Mouse (Mus musculus) forebrain, embryonic 15.5 days (tissue): ENCODE results near the gene Etfa. TPM values are rescaled to one million over a fixed set of nuclear protein-coding genes. Genes with fewer than 3 reads are reported as not detected.

Experiments used
- ATAC-seq: fragments of 200-750 bp; cut with Nextera tagmentation; replicated peaks from 2 replicates; pipeline ENCODE4 v1.8.0; 2017; ENCODE audit warnings: mild to moderate bottlenecking, moderate TSS enrichment, moderate library complexity
- H3K27ac ChIP-seq: fragments of 300-500 bp; sonication (generic); replicated peaks from 2 replicates; pipeline ENCODE4 v1.5.1; 2015; ENCODE audit warnings: mild to moderate bottlenecking, inconsistent platforms
- H3K27me3 ChIP-seq: fragments of 300-500 bp; sonication (generic); 2 replicates; pipeline ENCODE4 v1.6.1; 2015; ENCODE audit warnings: inconsistent platforms
- H3K36me3 ChIP-seq: fragments of 300-500 bp; sonication (generic); 2 replicates; pipeline ENCODE4 v1.6.1; 2015; ENCODE audit warnings: mild to moderate bottlenecking, inconsistent platforms
- H3K4me1 ChIP-seq: fragments of 300-500 bp; sonication (generic); 2 replicates; pipeline ENCODE4 v1.6.1; 2015; ENCODE audit warnings: inconsistent platforms
- H3K4me2 ChIP-seq: fragments of 300-500 bp; sonication (generic); replicated peaks from 2 replicates; pipeline ENCODE4 v1.6.1; 2015; ENCODE audit warnings: mild to moderate bottlenecking, inconsistent platforms
- H3K4me3 ChIP-seq: fragments of 300-500 bp; sonication (generic); 2 replicates; pipeline ENCODE4 v1.5.1; 2015; ENCODE audit warnings: mild to moderate bottlenecking, inconsistent platforms
- H3K9ac ChIP-seq: fragments of 300-500 bp; sonication (generic); replicated peaks from 2 replicates; pipeline ENCODE4 v1.6.1; 2015; ENCODE audit warnings: mild to moderate bottlenecking, inconsistent platforms
- H3K9me3 ChIP-seq: fragments of 300-500 bp; sonication (generic); 2 replicates; pipeline ENCODE4 v1.6.1; 2016; ENCODE audit warnings: inconsistent platforms
- WGBS: fragments of 180-500 bp; shearing (Covaris S2); methylation state at CpG from one replicate; pipeline ENCODE4 v1.1.7; 2015; ENCODE audit warnings: mixed read lengths; 5-methylcytosine and 5-hydroxymethylcytosine counted together
- polyA plus RNA-seq: library from polyadenylated mRNA; unstranded; fragments of >200 nt; fragmentation: Nextera tagmentation; extraction: Ambion mirVana; gene quantifications from 2 replicates; pipeline ENCODE4 v1.2.1, GENCODE M21; 2015

Etfa gene
- polyA plus RNA-seq, 1 experiment from 2014 or later = 96.2 TPM

DNA sequence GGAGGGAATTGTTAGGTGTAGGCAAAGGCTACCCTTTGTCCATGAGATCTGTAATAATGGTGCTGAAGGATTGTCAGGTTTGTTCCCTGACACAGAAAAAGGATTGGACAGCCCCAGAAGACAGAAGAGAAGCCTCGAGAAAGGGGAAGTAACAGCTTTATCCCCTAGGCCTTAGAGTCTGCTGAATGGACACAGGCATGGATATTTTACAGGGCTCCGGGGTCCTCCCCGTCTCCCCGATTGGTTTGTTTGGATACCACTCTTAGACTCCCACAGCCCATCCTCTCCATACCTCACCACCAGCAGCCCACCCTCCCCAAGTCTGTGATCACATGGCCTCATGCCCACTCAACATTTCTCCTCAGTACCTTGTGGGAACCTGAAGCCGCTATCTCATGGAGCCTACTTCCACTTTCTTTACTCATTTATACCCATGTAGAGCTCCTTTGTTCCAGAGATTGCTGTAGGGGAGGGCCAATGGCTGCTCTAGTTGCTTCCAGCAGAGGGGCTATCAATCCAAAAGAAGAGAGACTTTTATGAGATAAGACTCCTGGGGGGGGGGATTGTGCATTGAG lies 72.8 kb downstream of the Etfa start:
- Histone ChIP-seq H3K4me3 (no peak overlapping the region), H3K27me3 (no peaks in the 10 kb centered on the region), H3K36me3 (no peaks in the 10 kb centered on the region), H3K4me1 (no peaks in the 10 kb centered on the region), H3K9me3 (no peaks in the 10 kb centered on the region), H3K4me2 (no peak overlapping the region), H3K27ac (no peak overlapping the region), H3K9ac (no peak overlapping the region)
- ATAC-seq = no peak
- 94% methylated on average over 5 of the region's 5 CpGs for WGBS

DNA sequence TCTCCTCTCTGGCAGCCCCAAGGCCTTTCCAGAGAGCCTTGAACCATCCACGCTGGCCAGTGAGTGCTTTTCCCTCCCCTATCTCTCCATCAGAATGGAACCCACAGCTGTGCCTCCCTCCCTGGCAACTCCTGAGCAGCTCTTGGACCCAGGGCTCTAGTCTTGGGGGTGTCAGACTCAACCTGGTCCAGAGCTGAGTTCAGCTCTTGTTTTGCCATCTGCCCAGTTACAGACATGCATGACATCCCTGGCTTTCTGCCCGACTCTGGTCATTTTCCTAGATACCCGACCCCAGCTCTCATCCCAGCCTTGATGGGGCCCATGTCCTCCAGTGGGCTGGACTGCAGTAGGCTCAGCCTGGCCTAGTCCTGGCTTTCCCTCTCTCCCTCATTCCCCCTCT lies 73.6 kb downstream of the Etfa start:
- no peak for ATAC-seq
- 72% methylated on average over 3 of the region's 3 CpGs for WGBS
- no peak overlapping the region for H3K4me2 ChIP-seq
- H3K27ac ChIP-seq = no peak overlapping the region
- no peaks in the 10 kb centered on the region for H3K36me3 ChIP-seq
- H3K4me1 ChIP-seq = no peaks in the 10 kb centered on the region
- no peak overlapping the region for H3K9ac ChIP-seq
- H3K9me3 ChIP-seq = no peaks in the 10 kb centered on the region
- H3K4me3 ChIP-seq = no peak overlapping the region
- no peaks in the 10 kb centered on the region for H3K27me3 ChIP-seq

- no peaks in the 10 kb centered on the region for H3K36me3 ChIP-seq
- peaks cover 5% of the 10 kb centered on the region; the same call in 1 of the 2 replicates for H3K4me1 ChIP-seq
- no peak overlapping the region for H3K4me3 ChIP-seq
- no peaks in the 10 kb centered on the region for H3K27me3 ChIP-seq
- WGBS = 81% methylated on average over 5 of the region's 5 CpGs
- no peak for ATAC-seq
- H3K9ac ChIP-seq = no peak overlapping the region
- H3K4me2 ChIP-seq = no peak overlapping the region
- no peak overlapping the region for H3K27ac ChIP-seq
- H3K9me3 ChIP-seq = no peaks in the 10 kb centered on the region
Measured at GRCm38 (mm10) chr9:55433875-55434274, 78.2 kb downstream of the Etfa start.

DNA sequence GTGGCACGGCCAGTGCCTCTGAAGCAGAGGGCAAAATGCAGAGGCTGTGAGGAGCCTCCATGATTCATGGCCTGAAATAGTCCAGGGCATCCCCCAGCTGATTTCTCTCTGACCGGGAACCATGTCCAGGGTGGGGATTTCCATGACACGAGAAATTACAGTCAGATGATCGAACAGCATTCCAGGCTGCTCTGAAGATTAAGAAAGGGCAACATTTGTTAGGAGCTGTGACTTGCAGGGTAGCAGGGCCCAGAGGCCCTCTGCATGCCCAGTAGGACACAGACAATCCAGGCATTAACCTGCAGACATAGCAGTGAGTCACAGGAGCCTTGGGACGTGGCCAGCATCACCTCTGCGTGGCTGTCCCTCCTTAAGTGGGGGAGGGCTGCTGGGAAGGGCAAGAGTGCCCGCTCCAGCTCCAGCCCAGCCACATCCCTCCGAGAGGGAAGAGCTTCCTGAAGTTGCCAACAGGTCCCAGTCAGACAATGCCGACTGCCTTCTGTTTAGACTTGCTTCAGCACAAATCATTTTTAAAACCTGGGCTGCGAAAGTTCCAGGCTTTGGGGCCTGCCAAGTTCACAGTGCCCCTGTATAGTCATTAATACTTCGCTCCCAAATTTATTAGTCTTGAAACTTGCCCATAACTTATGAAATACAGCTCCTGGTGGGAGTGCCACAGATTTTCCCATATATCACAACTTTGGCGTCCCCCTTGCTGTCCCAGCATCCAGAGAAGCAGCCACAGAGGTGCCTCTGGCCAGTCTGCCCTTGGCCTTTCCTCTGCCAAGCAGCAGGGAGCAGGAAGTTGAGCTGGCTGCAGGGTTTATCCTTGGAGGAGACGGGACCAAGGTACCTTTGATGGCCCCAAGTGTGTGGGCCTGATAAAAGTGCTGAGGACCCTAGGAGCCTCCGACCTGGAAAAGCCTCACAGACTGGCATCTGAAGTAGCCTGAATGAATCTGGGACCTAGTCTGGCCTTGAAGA lies 79.4 kb downstream of the Etfa start:
- H3K27ac ChIP-seq = no peak overlapping the region
- no peak overlapping the region for H3K9ac ChIP-seq
- peaks cover 5% of the 10 kb centered on the region; the same call in 1 of the 2 replicates for H3K4me1 ChIP-seq
- H3K27me3 ChIP-seq = no peaks in the 10 kb centered on the region
- no peak overlapping the region for H3K4me3 ChIP-seq
- no peaks in the 10 kb centered on the region for H3K9me3 ChIP-seq
- 75% methylated on average over 14 of the region's 14 CpGs for WGBS
- ATAC-seq = no peak
- H3K4me2 ChIP-seq = no peak overlapping the region
- no peaks in the 10 kb centered on the region for H3K36me3 ChIP-seq

DNA sequence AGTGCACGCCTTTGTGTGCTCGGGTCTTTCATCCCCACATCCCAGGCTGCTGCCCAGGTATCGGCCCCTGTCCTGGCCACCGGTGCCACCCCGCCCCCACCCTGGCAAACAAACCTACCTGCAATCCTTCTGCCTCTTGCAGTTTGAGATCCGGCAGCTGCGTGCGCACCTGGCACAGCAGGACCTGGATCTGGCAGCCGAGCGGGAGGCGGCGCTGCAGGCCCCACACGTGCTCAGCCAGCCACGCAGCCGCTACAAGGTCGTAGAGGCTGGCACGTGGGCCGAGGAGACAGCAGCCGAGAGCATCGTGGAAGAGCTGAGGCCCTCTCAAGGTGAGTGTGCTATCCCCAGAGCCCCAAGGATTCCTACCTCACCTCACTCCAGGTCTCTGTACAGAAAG lies 81.9 kb downstream of the Etfa start:
- H3K27ac ChIP-seq = no peak overlapping the region
- 21% methylated on average over 20 of the region's 20 CpGs for WGBS
- no peaks in the 10 kb centered on the region for H3K27me3 ChIP-seq
- H3K4me1 ChIP-seq = peaks cover 5% of the 10 kb centered on the region; the same call in 1 of the 2 replicates
- no peaks in the 10 kb centered on the region for H3K36me3 ChIP-seq
- H3K9ac ChIP-seq = no peak overlapping the region
- no peaks in the 10 kb centered on the region for H3K9me3 ChIP-seq
- H3K4me3 ChIP-seq = no peak overlapping the region
- no peak for ATAC-seq
- peak overlapping the region; percentile 33 for H3K4me2 ChIP-seq

DNA sequence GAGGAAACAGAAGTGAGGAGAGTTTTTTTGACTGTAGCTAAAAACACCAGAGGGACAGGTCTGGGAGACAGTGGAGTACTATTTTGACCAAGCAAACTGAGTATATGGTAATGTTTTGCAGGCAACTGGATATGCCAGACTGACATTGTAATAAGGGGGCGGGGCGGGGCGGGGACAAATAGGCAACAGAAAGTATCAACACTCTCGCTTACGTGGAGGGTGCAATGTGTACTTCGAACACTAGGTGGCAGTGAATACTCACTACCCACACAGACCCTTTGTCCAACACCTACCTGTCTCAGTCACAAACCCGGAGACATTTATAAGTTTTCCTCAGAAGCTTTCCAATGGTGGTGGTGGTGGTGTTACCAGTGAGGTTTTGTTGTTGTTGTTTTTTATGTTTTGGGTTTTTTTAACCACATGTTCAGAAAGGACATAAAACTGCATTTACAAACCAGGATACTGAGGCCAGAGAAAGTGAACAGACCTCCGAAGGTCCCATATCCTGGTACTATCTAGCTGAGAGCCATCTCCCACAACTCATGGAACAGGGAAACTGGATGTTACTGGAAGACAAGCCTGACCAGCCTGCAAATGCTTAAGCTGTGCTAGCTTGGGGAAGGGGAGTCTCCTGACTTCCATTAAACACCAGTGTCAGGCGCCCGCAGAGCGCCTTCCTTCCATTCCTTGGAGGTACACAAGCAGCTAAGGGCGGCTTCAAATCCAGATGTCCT lies 82.6 kb downstream of the Etfa start:
- no peaks in the 10 kb centered on the region for H3K27me3 ChIP-seq
- ATAC-seq = peak; percentile 84
- WGBS = 32% methylated on average over 12 of the region's 12 CpGs
- no peaks in the 10 kb centered on the region for H3K36me3 ChIP-seq
- H3K27ac ChIP-seq = no peak overlapping the region
- H3K9ac ChIP-seq = no peak overlapping the region
- no peaks in the 10 kb centered on the region for H3K9me3 ChIP-seq
- no peak overlapping the region for H3K4me3 ChIP-seq
- H3K4me1 ChIP-seq = peaks cover 5% of the 10 kb centered on the region; the same call in 1 of the 2 replicates
- no peak overlapping the region for H3K4me2 ChIP-seq

DNA sequence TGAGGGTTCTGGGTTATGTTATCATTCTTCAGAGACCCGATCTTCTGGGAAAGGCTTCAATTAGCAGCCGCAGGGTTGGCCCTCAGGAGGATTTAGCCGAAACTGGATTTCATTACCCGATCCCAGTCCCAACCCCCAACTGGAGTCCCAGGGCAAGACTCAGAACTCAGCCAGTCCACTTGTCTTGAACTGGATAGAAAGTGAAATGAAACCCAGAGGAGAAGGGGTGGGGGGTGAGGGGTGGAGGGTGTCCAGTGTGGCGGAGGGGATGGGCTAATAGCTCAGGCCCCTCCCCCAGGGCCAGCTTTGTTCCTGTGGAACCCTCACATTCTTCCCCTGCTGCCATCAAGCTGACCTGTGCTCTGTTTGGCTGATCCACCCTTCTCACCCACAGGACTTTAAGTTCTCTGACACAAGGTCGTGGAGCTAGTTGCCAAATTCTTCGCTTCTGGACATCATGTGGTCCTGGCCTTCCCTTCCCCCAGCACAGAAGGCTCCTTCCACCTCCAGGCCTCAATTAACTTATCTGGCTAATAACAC lies 86.7 kb downstream of the Etfa start:
- Histone ChIP-seq H3K9me3 (no peaks in the 10 kb centered on the region), H3K4me2 (no peak overlapping the region), H3K27me3 (no peaks in the 10 kb centered on the region), H3K27ac (no peak overlapping the region), H3K36me3 (no peaks in the 10 kb centered on the region), H3K9ac (no peak overlapping the region), H3K4me1 (peaks cover 5% of the 10 kb centered on the region; the same call in 1 of the 2 replicates), H3K4me3 (no peak overlapping the region)
- 69% methylated on average over 7 of the region's 7 CpGs for WGBS
- no peak for ATAC-seq

DNA sequence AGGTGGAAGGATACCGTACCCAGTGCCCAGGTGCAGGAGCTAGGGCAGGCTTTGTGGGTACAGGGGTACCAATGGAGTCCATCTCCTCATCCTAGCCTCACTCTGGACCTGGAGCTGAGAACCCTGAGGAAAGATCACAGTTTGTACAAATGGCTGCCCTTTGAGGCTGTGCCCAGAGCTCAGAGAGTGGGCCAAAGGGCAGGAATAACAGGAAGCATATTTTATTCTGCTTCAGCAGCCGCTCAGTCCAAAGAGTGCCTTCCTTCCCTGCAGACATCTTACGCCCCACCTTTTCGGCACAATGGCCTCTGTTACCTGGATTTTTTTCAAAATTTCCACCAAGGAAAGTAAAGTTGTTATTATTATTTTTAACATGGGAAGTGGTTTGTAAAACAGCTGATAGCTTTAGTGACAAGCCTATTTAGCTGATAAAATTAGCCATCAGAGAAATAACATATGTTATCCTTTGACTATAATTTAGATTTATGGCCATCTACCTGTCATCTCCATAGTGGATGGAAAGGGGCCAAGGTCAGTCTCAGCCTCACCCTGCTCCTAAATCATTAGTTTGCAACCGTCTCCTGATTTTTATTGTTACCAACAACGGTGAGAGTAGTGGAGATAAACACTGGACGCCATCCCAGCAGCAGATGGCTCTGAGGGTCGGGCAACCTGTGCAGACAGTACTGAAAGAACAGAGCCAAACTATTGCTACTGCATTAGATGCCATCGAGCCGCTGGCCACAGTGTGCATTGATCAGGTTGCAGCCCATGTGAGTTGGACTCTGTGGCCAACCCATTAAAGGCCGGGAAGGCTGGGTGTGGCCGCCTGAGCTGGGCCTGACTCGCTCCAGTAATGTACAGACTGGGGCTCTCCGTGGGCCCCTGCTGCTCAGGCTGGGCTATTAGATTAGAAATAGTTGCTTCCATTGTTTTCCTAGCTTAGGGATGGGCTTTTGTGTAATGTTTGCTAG lies 88.3 kb downstream of the Etfa start:
- Histone ChIP-seq H3K4me1 (no peaks in the 10 kb centered on the region), H3K9me3 (no peaks in the 10 kb centered on the region), H3K27me3 (no peaks in the 10 kb centered on the region), H3K36me3 (no peaks in the 10 kb centered on the region), H3K4me2 (no peak overlapping the region), H3K27ac (no peak overlapping the region), H3K4me3 (no peak overlapping the region), H3K9ac (no peak overlapping the region)
- no peak for ATAC-seq
- 64% methylated on average over 14 of the region's 14 CpGs for WGBS

GRCm38 (mm10) chr9:55421786-55422185 lies 90.3 kb downstream of the Etfa start:
- H3K9me3 ChIP-seq = no peaks in the 10 kb centered on the region
- H3K4me2 ChIP-seq = no peak overlapping the region
- WGBS = 90% methylated on average over 3 of the region's 3 CpGs
- H3K27ac ChIP-seq = no peak overlapping the region
- no peak for ATAC-seq
- H3K4me1 ChIP-seq = no peaks in the 10 kb centered on the region
- H3K4me3 ChIP-seq = no peak overlapping the region
- no peaks in the 10 kb centered on the region for H3K36me3 ChIP-seq
- no peaks in the 10 kb centered on the region for H3K27me3 ChIP-seq
- H3K9ac ChIP-seq = no peak overlapping the region

DNA sequence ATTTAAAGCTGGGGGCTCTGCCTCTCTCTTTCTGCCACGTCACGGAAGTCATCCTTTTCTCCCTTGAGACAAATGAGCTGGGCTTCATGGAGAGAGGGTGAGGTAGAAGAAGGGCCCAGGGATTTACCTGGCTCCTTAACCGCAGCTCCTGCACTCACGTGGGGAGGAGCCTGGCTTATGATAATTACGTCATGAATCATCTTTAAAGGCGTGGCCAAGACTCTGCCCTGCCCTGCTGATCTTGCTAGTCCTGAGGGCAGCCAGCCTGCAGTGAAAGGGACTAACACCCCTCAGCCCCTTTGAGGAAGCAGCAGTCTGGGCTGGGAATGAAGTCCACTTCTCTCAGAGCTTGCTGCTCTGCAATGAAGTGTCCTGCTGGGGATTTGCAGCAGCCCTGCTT lies 100.9 kb downstream of the Etfa start:
- 0 out of 2 replicates have a peak, but pooled peaks cover 4% of the 10 kb centered on the region for H3K4me1 ChIP-seq
- no peak for ATAC-seq
- no peaks in the 10 kb centered on the region for H3K9me3 ChIP-seq
- no peak overlapping the region for H3K4me3 ChIP-seq
- H3K4me2 ChIP-seq = no peak overlapping the region
- WGBS = 37% methylated on average over 6 of the region's 6 CpGs
- no peaks in the 10 kb centered on the region for H3K36me3 ChIP-seq
- no peaks in the 10 kb centered on the region for H3K27me3 ChIP-seq
- H3K27ac ChIP-seq = no peak overlapping the region
- no peak overlapping the region for H3K9ac ChIP-seq

GRCm38 (mm10) chr9:55410430-55410829 lies 101.6 kb downstream of the Etfa start:
- 66% methylated on average over 6 of the region's 6 CpGs for WGBS
- no peak for ATAC-seq
- no peak overlapping the region for H3K4me3 ChIP-seq

More at GRCm38 (mm10) chr9:55410430-55410829, 101.6 kb downstream of the Etfa start:
- Histone ChIP-seq H3K9ac (no peak overlapping the region), H3K4me2 (no peak overlapping the region), H3K27me3 (no peaks in the 10 kb centered on the region), H3K4me1 (0 out of 2 replicates have a peak, but pooled peaks cover 4% of the 10 kb centered on the region), H3K9me3 (no peaks in the 10 kb centered on the region), H3K27ac (no peak overlapping the region), H3K36me3 (no peaks in the 10 kb centered on the region)
